Mouse (Mus musculus) left cerebral cortex, postnatal 4 days (tissue): ENCODE measurements at regions not wholly inside any gene's neighbourhood (a gene's known extent, or its start where the extent isn't known, plus 50 kb on each side); places are given as distances from the start of the nearest gene placed in this dataset.
A peak's percentile ranks its signal among the peaks of the same experiment; 100 is the strongest.
"Not testable (repeated sequence)": the region's sequence is repeated elsewhere in the genome, so short reads cannot be mapped to it uniquely, and the experiment has no call there.

Experiments used
- DNase-seq: peaks from one replicate; pipeline ENCODE4 v3.0.0-alpha.2; 2022
- intact Hi-C: fragments of 180-260 bp; cut with DNase I; formaldehyde crosslinking; loops from one replicate; pipeline ENCODE4 v1.15.1; 2025

DNA sequence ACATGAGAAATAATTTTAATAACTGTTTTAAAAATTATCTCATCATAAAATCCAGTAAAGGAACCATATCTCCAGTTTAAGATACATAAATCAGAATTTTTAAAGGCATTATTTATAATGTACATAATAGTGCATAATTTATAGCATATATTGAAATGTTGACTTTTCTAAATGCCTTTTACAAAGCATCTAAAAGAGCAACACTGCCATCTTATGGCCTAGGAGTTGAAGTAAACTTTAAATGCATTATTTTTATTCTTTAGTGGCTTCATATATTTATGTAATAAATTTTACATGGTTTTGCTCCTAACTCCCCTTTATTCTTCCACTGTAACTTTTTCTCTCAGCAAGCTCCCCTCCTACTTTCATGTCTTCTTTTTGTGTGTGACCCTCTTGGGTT lies 90.6 kb downstream of the 4921511C20Rik start:
- no peak for DNase-seq
- intact Hi-C loops: no loop called here

DNA sequence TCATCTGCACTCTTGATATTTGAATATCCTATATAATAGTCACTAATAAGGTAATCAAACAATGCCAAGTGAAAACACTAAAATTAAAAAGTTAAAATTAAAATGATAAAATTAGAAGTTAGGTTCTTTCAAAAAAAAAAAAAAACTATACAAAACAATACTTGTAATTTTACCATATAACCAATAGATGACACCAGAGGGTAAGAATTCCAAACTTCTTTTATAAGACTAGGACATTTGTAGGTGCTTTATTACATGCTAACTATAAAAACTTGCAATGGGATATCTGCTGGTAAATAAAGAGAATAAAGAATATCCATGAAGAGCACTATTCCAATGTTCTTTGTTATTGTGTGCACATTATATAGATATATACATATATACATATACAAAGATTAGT lies 125.0 kb downstream of the 4921511C20Rik start:
- no peak for DNase-seq
- intact Hi-C loops: no loop called here

DNA sequence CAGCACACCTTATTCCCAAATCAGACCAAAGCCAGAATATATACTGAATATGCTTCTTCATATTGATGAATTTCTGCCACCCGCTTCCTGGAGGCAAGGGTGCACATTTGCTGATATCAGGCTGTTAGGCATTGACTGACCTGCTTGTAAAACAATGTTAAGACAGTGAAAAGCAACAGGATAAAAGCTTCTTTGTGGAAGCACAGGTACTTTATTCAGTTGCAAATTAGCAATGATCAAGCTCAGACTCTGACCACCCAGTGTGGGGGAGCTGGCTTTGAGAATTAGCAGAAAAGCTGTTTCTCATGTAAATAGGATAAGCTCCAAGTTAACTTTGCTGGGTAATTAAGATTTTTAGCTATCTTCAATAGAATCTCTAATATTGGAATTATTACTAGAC lies 130.4 kb downstream of the 4921511C20Rik start:
- intact Hi-C loops, DNase-seq: not testable (repeated sequence)

DNA sequence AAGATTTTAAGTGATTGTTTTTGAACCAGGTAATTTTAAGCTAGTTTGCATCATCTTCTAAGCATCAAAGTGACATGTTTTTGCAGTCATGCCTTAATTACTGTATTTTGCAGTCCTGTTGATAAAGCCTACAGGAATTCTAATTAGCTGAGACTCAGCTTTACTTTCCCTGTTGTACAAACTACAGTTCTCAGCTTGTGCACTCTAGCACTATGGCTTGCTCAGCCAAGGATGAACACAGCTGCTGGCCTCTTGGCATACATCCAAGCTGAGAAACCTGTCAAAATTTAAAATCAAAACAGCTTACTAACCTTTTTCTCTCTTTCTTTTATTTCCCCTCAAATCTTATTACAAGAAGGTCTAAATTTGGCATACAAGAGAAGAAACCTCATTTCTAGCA lies 159.9 kb downstream of the 4921511C20Rik start:
- DNase-seq: peak; percentile 27
- intact Hi-C loops: no loop called here
